Mouse (Mus musculus) CH12.LX (cell line): ENCODE results near the gene Nkrf. TPM values are rescaled to one million over a fixed set of nuclear protein-coding genes. Genes with fewer than 3 reads are reported as not detected.

ENCODE experiments used
- DNase-seq: peaks from one replicate; pipeline ENCODE4 v3.0.0-alpha.2; 2013; ENCODE audit errors: extremely low read depth
- H3K27ac ChIP-seq: 2 replicates; pipeline ENCODE4 v1.5.1; 2012; ENCODE audit warnings: low read depth, mild to moderate bottlenecking, control low read depth, moderate library complexity; ENCODE audit not compliant: insufficient read depth
- H3K27me3 ChIP-seq: replicated peaks from 2 replicates; pipeline ENCODE3; 2012; ENCODE audit warnings: inconsistent platforms
- H3K36me3 ChIP-seq, 2 experiments: replicated peaks in 1 of 2; 2 replicates each; pipeline versions ENCODE3 to v1.6.1; 2012; ENCODE audit warnings: inconsistent platforms in 1 of 2, low read length in 1 of 2, mild to moderate bottlenecking in 1 of 2, mixed read lengths in 1 of 2, moderate library complexity in 1 of 2; ENCODE audit not compliant: control insufficient read depth in 1 of 2, insufficient read depth in 1 of 2
- H3K4me1 ChIP-seq, 2 experiments: 2 replicates each; pipeline ENCODE4 v1.6.1; 2012; ENCODE audit warnings: inconsistent platforms in 1 of 2, moderate library complexity in 1 of 2; ENCODE audit not compliant: insufficient read depth in 2 of 2, control insufficient read depth in 1 of 2
- H3K4me2 ChIP-seq: 2 replicates; pipeline ENCODE4 v1.6.1; 2012; ENCODE audit warnings: low read depth, mild to moderate bottlenecking, control low read depth; ENCODE audit not compliant: poor library complexity, insufficient read depth, severe bottlenecking
- H3K4me3 ChIP-seq, 3 experiments: fragments of 150-350 bp in 1 of 3; sonication (generic) in 1 of 3; replicated peaks in 1 of 3; 2 replicates each; pipeline versions ENCODE3 to v1.5.1; 2011 to 2012; ENCODE audit warnings: low read depth in 2 of 3, low read length in 2 of 3, mild to moderate bottlenecking in 2 of 3, moderate library complexity in 2 of 3, control low read depth in 1 of 3, improper control_type of control experiment in 1 of 3, inconsistent platforms in 1 of 3, mixed read lengths in 1 of 3; ENCODE audit not compliant: poor library complexity in 1 of 3
- H3K79me2 ChIP-seq: replicated peaks from 2 replicates; pipeline ENCODE4 v1.6.1; 2012; ENCODE audit warnings: mild to moderate bottlenecking, moderate library complexity; ENCODE audit not compliant: control insufficient read depth, poor library complexity, insufficient read depth, severe bottlenecking; ENCODE audit errors: extremely low read depth
- H3K9ac ChIP-seq: 2 replicates; pipeline ENCODE4 v1.6.1; 2012; ENCODE audit warnings: low read depth, mild to moderate bottlenecking, control low read depth, moderate library complexity; ENCODE audit not compliant: insufficient read depth
- H3K9me3 ChIP-seq: replicated peaks from 2 replicates; pipeline ENCODE3; 2012; ENCODE audit warnings: low read length, inconsistent platforms, mixed read lengths
- CTCF ChIP-seq, 2 experiments: IDR thresholded peaks in 1 of 2; conservative IDR thresholded peaks in 1 of 2; 2 replicates each; pipeline ENCODE4 v1.5.1; 2011 to 2012; ENCODE audit warnings: low read depth in 2 of 2, low read length in 2 of 2, improper control_type of control experiment in 1 of 2, inconsistent platforms in 1 of 2, mild to moderate bottlenecking in 1 of 2, moderate library complexity in 1 of 2
- HCFC1 ChIP-seq: IDR thresholded peaks from 2 replicates; pipeline ENCODE4 v1.6.1; 2012; ENCODE audit warnings: low read depth, mild to moderate bottlenecking, inconsistent platforms, low read length, improper control_type of control experiment
- KAT2A ChIP-seq: IDR thresholded peaks from 2 replicates; pipeline ENCODE4 v1.6.1; 2012; ENCODE audit warnings: low read length, improper control_type of control experiment, inconsistent platforms; ENCODE audit not compliant: insufficient replicate concordance
- MAFK ChIP-seq: IDR thresholded peaks from 2 replicates; pipeline ENCODE4 v1.6.1; 2011; ENCODE audit warnings: low read length, improper control_type of control experiment; ENCODE audit not compliant: insufficient replicate concordance
- PAX5 ChIP-seq: IDR thresholded peaks from 2 replicates; pipeline ENCODE4 v1.6.1; 2012; ENCODE audit warnings: low read length, inconsistent platforms, mixed read lengths
- ZKSCAN1 ChIP-seq: IDR thresholded peaks from 2 replicates; pipeline ENCODE4 v1.6.1; 2012; ENCODE audit warnings: low read depth, inconsistent platforms, low read length, improper control_type of control experiment, borderline replicate concordance
- dilution Hi-C: fragments of 300-500 bp; cut with MboI; formaldehyde crosslinking; loops from 2 replicates; pipeline ENCODE4 v1.14.3; 2020; ENCODE audit warnings: low sequenced_read_pairs; ENCODE audit not compliant: extremely low pct_unique_long_range_greater_than_20kb, extremely low pct_ligation_motif_present
- in situ Hi-C: fragments of 300-500 bp; cut with MboI; formaldehyde crosslinking; loops from 3 replicates; pipeline ENCODE4 v1.14.3; 2019; ENCODE audit warnings: low sequenced_read_pairs, low pct_ligation_motif_present, low pct_unique_long_range_greater_than_20kb, mixed read lengths
- polyA plus RNA-seq: library from polyadenylated mRNA; unstranded; fragments of >175 nt; gene quantifications from 2 replicates; pipeline ENCODE4 v1.2.1, GENCODE M21; 2012; ENCODE audit warnings: low read depth; ENCODE audit not compliant: insufficient read length
- total RNA-seq, 2 experiments: library from RNA; depleted of rRNA; stranded (reverse); fragments of 300-350 nt in 1 of 2; fragments of >200 nt in 1 of 2; gene quantifications; 2 replicates each; pipeline ENCODE4 v1.2.3; 2012 to 2014

Nkrf gene
- total and polyA plus RNA-seq, 3 experiments, result 7.0 to 19.7 (median 19.5) TPM

GRCm38 (mm10) chrX:36839391-36839790 lies 63.3 kb downstream of the Nkrf start:
- Histone ChIP-seq H3K4me1 (peaks cover 3 to 22% of the 10 kb centered on the region in 2 experiments; a peak in 2 of 4 replicates), H3K4me2 (no peak overlapping the region), H3K36me3 (peaks cover 0 to 15% of the 10 kb centered on the region in 2 experiments), H3K27ac (no peak overlapping the region), H3K9ac (no peak overlapping the region), H3K4me3 (no peak overlapping the region), H3K79me2 (no peaks in the 10 kb centered on the region), H3K27me3 (no peaks in the 10 kb centered on the region), H3K9me3 (no peaks in the 10 kb centered on the region)
- TF ChIP-seq HCFC1, result no peak
- TF ChIP-seq ZKSCAN1, result no peak
- TF ChIP-seq MAFK, result no peak
- no peak for TF ChIP-seq KAT2A
- TF ChIP-seq PAX5, result no peak
- TF ChIP-seq CTCF (conservative IDR thresholded peaks at IDR 0.05 in 1 of 2, IDR thresholded peaks at IDR 0.05 in 1 of 2; ENCODE audit: low read depth in 2 of 2, low read length in 2 of 2), result no peak
- in situ Hi-C loops (no loop called here), dilution Hi-C loops (no loop called here)
- DNase-seq, result no peak

Other genes with a start within 250 kb of the Nkrf start
- gene Slc25a43, start 159.2 kb downstream of the Nkrf start, total RNA-seq (2012; rRNA removed), result 1.2 and 1.7 TPM in 2 replicates
- gene Slc25a43, start 159.2 kb downstream of the Nkrf start, total RNA-seq (2014; rRNA removed), result 1.5 and 2.2 TPM in 2 replicates
- gene Slc25a43, start 159.2 kb downstream of the Nkrf start, polyA plus RNA-seq, result 1.4 and 1.7 TPM in 2 replicates
- gene Slc25a5, start 107.2 kb downstream of the Nkrf start, total RNA-seq (2012; rRNA removed), result 591 and 695 TPM in 2 replicates
- gene Slc25a5, start 107.2 kb downstream of the Nkrf start, total RNA-seq (2014; rRNA removed), result 1,083 and 1,177 TPM in 2 replicates
- 878 and 881 TPM in 2 replicates for gene Slc25a5, start 107.2 kb downstream of the Nkrf start, polyA plus RNA-seq
- 30.7 and 48.7 TPM in 2 replicates for gene Ube2a, start 29.0 kb downstream of the Nkrf start, total RNA-seq (2012; rRNA removed)
- 90.4 and 96.7 TPM in 2 replicates for gene Ube2a, start 29.0 kb downstream of the Nkrf start, total RNA-seq (2014; rRNA removed)
- 96.6 and 141 TPM in 2 replicates for gene Ube2a, start 29.0 kb downstream of the Nkrf start, polyA plus RNA-seq
- 18.6 and 26.7 TPM in 2 replicates for gene C330007P06Rik, start 28.8 kb downstream of the Nkrf start, total RNA-seq (2012; rRNA removed)
- 61.2 and 70.3 TPM in 2 replicates for gene C330007P06Rik, start 28.8 kb downstream of the Nkrf start, total RNA-seq (2014; rRNA removed)
- gene C330007P06Rik, start 28.8 kb downstream of the Nkrf start, polyA plus RNA-seq, result 47.9 and 53.0 TPM in 2 replicates
- 88.1 and 98.8 TPM in 2 replicates for gene Sept6, start 88.9 kb upstream of the Nkrf start, total RNA-seq (2012; rRNA removed)
- gene Sept6, start 88.9 kb upstream of the Nkrf start, total RNA-seq (2014; rRNA removed), result 94.1 and 94.4 TPM in 2 replicates
- gene Sept6, start 88.9 kb upstream of the Nkrf start, polyA plus RNA-seq, result 180 and 214 TPM in 2 replicates
- not detected in 2 replicates for gene Sowahd, start 145.9 kb upstream of the Nkrf start, total RNA-seq (2012; rRNA removed)
- gene Sowahd, start 145.9 kb upstream of the Nkrf start, total RNA-seq (2014; rRNA removed), result not detected in 2 replicates
- not detected in 2 replicates for gene Sowahd, start 145.9 kb upstream of the Nkrf start, polyA plus RNA-seq
- 2,172 and 2,270 TPM in 2 replicates for gene Rpl39, start 182.5 kb upstream of the Nkrf start, total RNA-seq (2012; rRNA removed)
- gene Rpl39, start 182.5 kb upstream of the Nkrf start, total RNA-seq (2014; rRNA removed), result 1,227 and 1,249 TPM in 2 replicates
- gene Rpl39, start 182.5 kb upstream of the Nkrf start, polyA plus RNA-seq, result 2,129 and 2,542 TPM in 2 replicates
- gene Upf3b, start 207.4 kb upstream of the Nkrf start, total RNA-seq (2012; rRNA removed), result 14.2 and 15.2 TPM in 2 replicates
- 13.4 and 15.7 TPM in 2 replicates for gene Upf3b, start 207.4 kb upstream of the Nkrf start, total RNA-seq (2014; rRNA removed)
- gene Upf3b, start 207.4 kb upstream of the Nkrf start, polyA plus RNA-seq, result 49.6 and 57.7 TPM in 2 replicates
- 10.5 and 11.6 TPM in 2 replicates for gene Nkap, start 223.9 kb upstream of the Nkrf start, total RNA-seq (2012; rRNA removed)
- gene Nkap, start 223.9 kb upstream of the Nkrf start, total RNA-seq (2014; rRNA removed), result 19.4 TPM in 2 replicates
- gene Nkap, start 223.9 kb upstream of the Nkrf start, polyA plus RNA-seq, result 17.4 and 28.2 TPM in 2 replicates